Mouse (Mus musculus): ENCODE measurements around the gene Tgm1.

Tgm1 gene

DNA sequence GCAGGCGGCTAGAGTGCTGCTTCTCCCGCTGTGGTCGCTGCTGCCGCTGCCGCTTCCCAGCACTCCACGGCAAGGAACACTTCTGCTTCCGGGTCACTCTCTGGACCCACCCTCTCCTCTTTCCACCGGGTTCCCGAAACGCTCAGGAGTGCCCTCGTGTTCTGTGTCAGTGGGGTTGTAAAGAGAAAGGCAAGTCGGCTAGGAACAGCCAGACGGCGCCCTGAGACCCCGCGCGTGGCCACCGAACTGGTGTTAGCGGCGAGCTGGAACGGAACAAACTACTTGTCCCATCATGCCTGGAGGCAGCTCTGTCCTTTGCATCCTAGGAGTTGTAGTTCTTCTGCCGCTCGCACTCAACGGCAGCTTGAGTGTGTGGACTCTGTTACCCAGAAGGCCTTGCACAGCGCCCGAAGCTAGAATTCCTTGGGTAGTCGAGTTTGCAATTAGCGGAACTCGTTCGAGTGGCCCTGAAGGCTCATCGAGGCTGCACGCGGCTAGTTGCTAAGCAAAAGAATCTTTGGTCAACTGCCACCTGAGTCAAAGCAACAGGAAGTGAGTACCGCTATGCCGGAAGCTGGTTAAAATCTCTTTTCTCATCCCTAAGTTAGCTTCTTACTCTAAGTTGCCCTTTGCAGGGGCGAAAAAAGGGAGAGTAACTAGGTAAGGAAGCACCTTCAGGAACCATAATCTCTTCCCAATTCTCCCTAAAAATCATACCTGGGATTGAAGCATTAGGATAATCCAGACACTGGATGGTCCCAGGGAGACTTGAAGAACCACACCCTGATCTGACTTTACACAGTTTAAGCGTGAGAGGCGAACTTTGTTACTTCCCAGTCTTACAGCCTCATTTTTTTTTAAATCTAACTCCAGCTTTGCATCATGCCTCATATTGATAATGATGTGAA lies 41.6 kb downstream of the Tgm1 start, which contains the start of the genes Gmpr2 and Nedd8:
Gene Gmpr2 (plus strand): TSS at position 109 of the 908 bp plus-strand sequence.
Gene Nedd8 (minus strand): TSS at position 292 of the 908 bp plus-strand sequence.
- peak; percentile 91 for DNase-seq

GRCm38 (mm10) chr14:55671486-55671832 lies 42.3 kb downstream of the Tgm1 start:
- DNase-seq, result no peak

DNA sequence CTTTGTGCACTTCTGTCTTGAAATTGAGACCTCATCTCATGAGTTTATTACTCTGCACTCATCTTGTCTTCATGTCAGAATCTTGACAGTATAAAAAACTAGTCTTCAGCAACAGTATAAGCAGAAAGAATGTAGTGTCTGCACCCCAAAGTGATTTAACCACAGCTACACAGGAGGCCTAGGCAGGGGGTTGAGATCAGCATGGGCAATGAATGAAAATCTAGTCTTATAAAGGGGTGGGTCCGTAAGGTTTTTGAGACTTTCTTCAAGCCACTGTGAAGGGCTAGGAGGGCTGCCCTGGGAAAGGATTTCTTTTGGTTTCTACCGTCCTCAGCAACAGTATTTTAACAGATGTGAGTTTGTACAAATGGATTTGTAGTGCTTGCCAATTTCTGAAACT lies 53.1 kb downstream of the Tgm1 start:
- no peak for DNase-seq

- DNase-seq, result peak; percentile 87
Measured at GRCm38 (mm10) chr14:55659960-55660573, 53.7 kb downstream of the Tgm1 start, which contains the start of gene Mdp1. TSS of gene Mdp1 (minus strand) at chr14:55660508.

DNA sequence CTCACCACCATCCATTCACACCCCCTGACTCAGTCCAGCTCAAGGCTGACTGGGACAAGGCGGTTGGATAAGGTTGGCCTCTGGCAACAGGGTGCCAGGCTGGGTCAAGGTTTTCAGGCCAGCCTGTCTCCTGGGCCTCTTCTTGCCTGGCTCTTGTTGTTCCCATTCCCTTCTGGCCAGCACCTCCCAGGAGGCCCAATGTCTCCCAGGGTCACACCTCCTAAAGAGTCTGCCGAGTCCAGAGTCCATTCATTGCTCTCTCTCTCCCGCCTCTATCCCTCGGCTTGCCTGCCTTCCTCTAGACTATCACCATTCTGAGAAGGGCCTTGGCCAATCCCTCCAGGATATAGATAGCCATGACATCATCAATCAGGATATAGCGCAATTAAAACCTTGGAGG lies 55.7 kb downstream of the Tgm1 start:
- DNase-seq, result no peak

DNA sequence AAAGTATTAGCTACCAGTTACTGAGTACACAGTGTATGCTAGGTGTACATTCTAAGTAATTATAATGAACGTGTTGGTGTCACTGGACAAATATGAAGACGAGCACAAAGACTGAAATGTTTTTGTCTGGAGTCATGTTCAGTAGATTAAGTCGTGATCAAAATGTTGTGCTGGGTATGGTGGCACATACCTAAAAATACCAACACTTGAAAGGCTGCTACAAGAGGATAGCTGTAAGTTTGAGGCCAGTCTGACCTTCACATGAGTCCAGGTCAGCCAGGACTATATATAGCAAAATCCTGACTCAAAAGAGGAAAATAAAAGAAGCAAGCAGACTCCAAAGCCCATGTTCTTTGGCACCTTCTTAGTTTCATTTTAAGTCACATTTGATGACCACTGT lies 56.8 kb downstream of the Tgm1 start:
- no peak for DNase-seq

DNA sequence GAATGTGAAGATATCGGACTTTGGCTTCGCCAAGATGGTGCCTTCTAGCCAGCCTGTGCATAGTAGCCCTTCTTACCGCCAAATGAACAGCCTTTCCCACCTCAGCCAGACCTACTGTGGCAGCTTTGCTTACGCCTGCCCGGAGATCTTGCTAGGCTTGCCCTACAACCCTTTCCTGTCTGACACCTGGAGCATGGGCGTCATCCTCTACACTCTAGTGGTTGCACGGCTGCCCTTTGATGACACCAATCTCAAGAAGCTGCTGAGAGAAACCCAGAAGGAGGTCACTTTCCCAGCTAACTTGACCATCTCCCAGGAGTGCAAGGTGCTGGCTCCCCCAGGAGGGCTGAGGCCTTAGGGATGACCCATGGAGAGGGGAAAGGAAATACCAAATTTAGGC lies 62.2 kb downstream of the Tgm1 start:
- no peak for DNase-seq

Measured in kidney, postnatal 10 days (tissue).